8 mouse cellular contexts compared by ENCODE assay signal in the genomic region with DNA sequence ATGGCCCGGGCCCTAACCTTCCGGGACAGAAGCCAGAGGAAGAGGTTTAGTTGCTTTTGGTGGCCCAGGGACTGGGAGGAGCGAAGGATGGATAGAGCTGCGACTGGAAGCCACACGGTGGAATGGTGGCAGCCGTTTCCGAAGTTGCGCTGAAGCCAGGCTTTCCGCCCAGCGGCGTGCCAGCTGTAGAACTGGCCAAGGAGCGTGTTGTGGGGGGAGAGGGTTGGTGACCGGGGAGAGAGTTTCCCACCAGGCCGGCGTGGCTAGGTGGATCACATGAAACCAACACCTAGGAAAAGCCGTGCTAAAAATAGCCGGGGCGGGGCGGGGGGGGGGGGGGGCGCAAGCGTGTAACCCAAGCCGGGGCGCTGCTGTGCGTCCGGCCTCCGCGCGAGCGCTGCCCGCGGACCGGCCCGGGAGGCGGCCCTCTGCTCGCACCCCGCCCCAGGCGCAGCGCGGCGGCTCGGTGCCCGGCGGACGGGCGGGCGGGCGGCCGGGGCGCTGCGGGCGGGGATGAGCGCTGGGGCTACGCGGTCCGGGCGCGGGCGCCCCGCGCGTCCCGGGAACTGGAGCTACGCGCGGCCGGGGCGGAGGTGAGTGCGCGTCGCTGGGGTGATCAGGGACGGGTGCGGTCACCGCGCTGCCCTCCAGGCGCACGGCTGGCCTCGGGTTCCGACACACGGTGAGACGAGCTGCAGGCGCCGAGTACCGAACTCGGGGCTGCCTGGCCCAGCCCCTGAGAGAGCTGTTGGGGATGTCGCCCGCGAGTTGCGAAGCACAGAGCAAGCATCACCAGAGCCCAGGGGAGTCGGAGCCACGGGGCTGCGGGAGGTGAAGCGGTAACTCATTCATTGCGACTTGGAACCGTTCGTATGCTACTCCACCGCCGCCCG. TPM values are rescaled to one million over a fixed set of nuclear protein-coding genes. Genes with fewer than 3 reads are reported as not detected.
A peak's percentile ranks its signal among the peaks of the same experiment; 100 is the strongest.
DNase-seq lines count a peak whose midpoint lies in the region; ATAC-seq and TF ChIP-seq lines count a peak whose summit lies in the region.

No protein-coding gene starts in this region.

- H3K27ac ChIP-seq in testis, adult 2 months (ENCODE audit: control insufficient read depth, insufficient read depth, low read depth, low read length): no peak overlapping the region
- no peak overlapping the region for H3K27ac ChIP-seq in kidney, embryonic 16.5 days (ENCODE audit: low read length)
- no peak overlapping the region for H3K27ac ChIP-seq in midbrain, embryonic 11.5 days (ENCODE audit: low read depth, low read length)

- WGBS in kidney, embryonic 16.5 days: under 1% methylated on average over 70 of the region's 98 CpGs
- 2% methylated on average over 62 of the region's 98 CpGs for WGBS in midbrain, embryonic 11.5 days

- DNase-seq in testis, postnatal 10 days (ENCODE audit: low spot score): no peak
- DNase-seq in cerebellum, postnatal 25 days: peak; percentile 69 to 75
- DNase-seq in gastrocnemius, postnatal 25 days: peak; percentile 75
- DNase-seq in midbrain, embryonic 11.5 days (ENCODE audit: low spot score, missing footprints): peak; percentile 89
- DNase-seq in spleen, postnatal 14 days (ENCODE audit: low spot score in 2 of 2): no peak

- no peaks in the 10 kb centered on the region for H3K9me3 ChIP-seq in kidney, embryonic 16.5 days (ENCODE audit: low read length)
- H3K9me3 ChIP-seq in midbrain, embryonic 11.5 days (ENCODE audit: control insufficient read depth, low read length): no peaks in the 10 kb centered on the region

- no peak for TF ChIP-seq CTCF in testis, adult 2 months (IDR thresholded peaks at IDR 0.05; ENCODE audit: control insufficient read depth, insufficient read depth, insufficient replicate concordance, low read depth, low read length)

- peak overlapping the region; percentile 53 for H3K9ac ChIP-seq in kidney, embryonic 16.5 days (replicated peaks; ENCODE audit: low read length)
- peak overlapping the region; percentile 56 for H3K9ac ChIP-seq in midbrain, embryonic 11.5 days (ENCODE audit: low read length)

- peaks cover 9% of the 10 kb centered on the region for H3K4me1 ChIP-seq in testis, adult 2 months (ENCODE audit: control insufficient read depth, insufficient read depth, low read length)
- H3K4me1 ChIP-seq in kidney, embryonic 16.5 days (ENCODE audit: insufficient read depth, low read length): peaks cover 15% of the 10 kb centered on the region; the same call in 1 of the 2 replicates
- peaks cover 14% of the 10 kb centered on the region for H3K4me1 ChIP-seq in midbrain, embryonic 11.5 days (ENCODE audit: control insufficient read depth, insufficient read depth, low read length)

- ATAC-seq in kidney, embryonic 16.5 days (ENCODE audit: low FRiP score, low TSS enrichment): peak; percentile 21; the same call in 1 of the 2 replicates
- peak; percentile 41 for ATAC-seq in midbrain, embryonic 11.5 days (ENCODE audit: low FRiP score)
- ATAC-seq in megakaryocyte-erythroid progenitor cell, adult 5-6 weeks (replicated peaks; ENCODE audit: low FRiP score, low TSS enrichment, poor library complexity, severe bottlenecking): no peak

- no peaks in the 10 kb centered on the region for H3K27me3 ChIP-seq in testis, adult 2 months (ENCODE audit: control insufficient read depth, insufficient read depth, low read length)
- peaks cover 21% of the 10 kb centered on the region for H3K27me3 ChIP-seq in kidney, embryonic 16.5 days (ENCODE audit: insufficient read depth, low read length)
- H3K27me3 ChIP-seq in midbrain, embryonic 11.5 days (ENCODE audit: control insufficient read depth, insufficient read depth, low read length): peaks cover 29% of the 10 kb centered on the region

- peak overlapping the region; percentile 93 for H3K4me2 ChIP-seq in kidney, embryonic 16.5 days (replicated peaks; ENCODE audit: low read depth, low read length)
- H3K4me2 ChIP-seq in midbrain, embryonic 11.5 days: peak overlapping the region; percentile 95

- no peak for TF ChIP-seq POLR2A in testis, adult 2 months (IDR thresholded peaks at IDR 0.05; ENCODE audit: control insufficient read depth, low read depth, low read length)

- no peaks in the 10 kb centered on the region for H3K36me3 ChIP-seq in testis, adult 2 months (ENCODE audit: control insufficient read depth, insufficient read depth, low read length)
- H3K36me3 ChIP-seq in kidney, embryonic 16.5 days (ENCODE audit: insufficient read depth, low read length): no peaks in the 10 kb centered on the region
- H3K36me3 ChIP-seq in midbrain, embryonic 11.5 days (ENCODE audit: control insufficient read depth, insufficient read depth, low read length): no peaks in the 10 kb centered on the region

- H3K4me3 ChIP-seq in testis, adult 2 months (ENCODE audit: control insufficient read depth, low read depth, low read length): peak overlapping the region; percentile 43
- peak overlapping the region; percentile 56 for H3K4me3 ChIP-seq in kidney, embryonic 16.5 days (ENCODE audit: low read length)
- peak overlapping the region; percentile 51 for H3K4me3 ChIP-seq in midbrain, embryonic 11.5 days (ENCODE audit: low read depth, low read length)

RNA-seq across cellular contexts. Expression of gene Zfpm1, which starts 51.9 kb away (rescaled TPM):
- polyA plus RNA-seq in testis, adult 2 months (2012; rRNA removed): 35.2 and 35.7 TPM in 2 replicates
- 1 to 10 TPM; 8.5 to 8.8 TPM for total RNA-seq in gastrocnemius, postnatal 25 days (2021)
- polyA plus RNA-seq in kidney, embryonic 16.5 days (2015; fragmentation: Nextera tagmentation; extraction: Ambion mirVana): 1.5 and 1.6 TPM in 2 replicates
- 1.6 and 1.8 TPM in 2 replicates for polyA plus RNA-seq in midbrain, embryonic 11.5 days (2014; fragmentation: Nextera tagmentation; extraction: Ambion mirVana)
- 188 and 219 TPM in 2 replicates for total RNA-seq in megakaryocyte-erythroid progenitor cell, adult 5-6 weeks (2014; fragmentation: Nextera tagmentation)
- 43.8 and 102 TPM in 2 replicates for total RNA-seq in megakaryocyte-erythroid progenitor cell, adult 5-6 weeks (2017)

Comparison
In these comparisons a context has a peak if more than half of its experiments do, and no peak if none do; other contexts are left out.
1. DNase-seq: peak in cerebellum, postnatal 25 days (2 of 2), gastrocnemius, postnatal 25 days (single experiment) and midbrain, embryonic 11.5 days (single experiment); none in testis, postnatal 10 days (single experiment) and spleen, postnatal 14 days (0 of 2).
2. RNA of gene Zfpm1, which starts 51.9 kb away (polyA plus RNA-seq): 35.2 to 35.7 TPM in testis, adult 2 months; 1.6 to 1.8 TPM in midbrain, embryonic 11.5 days and 1.5 to 1.6 TPM in kidney, embryonic 16.5 days; every median in the first group is over 10 times any median in the second.
3. Peak in every context shown above with its lines, with median percentiles within 50 percentile points of each other: H3K4me3 ChIP-seq.